Mouse (Mus musculus) heart, postnatal 25 days (tissue): Measurements from ENCODE around the gene Vasn. TPM values are rescaled to one million over a fixed set of nuclear protein-coding genes. Genes with fewer than 3 reads are reported as not detected.

Experiments used
- DNase-seq: peaks from one replicate; pipeline ENCODE4 v3.0.0; 2022; ENCODE audit warnings: low spot score
- intact Hi-C: fragments of 180-260 bp; cut with DNase I; formaldehyde crosslinking; loops from one replicate; pipeline ENCODE4 v1.15.1; 2025
- total RNA-seq, 2 experiments: library from RNA; stranded (reverse); gene quantifications; 2 replicates each; pipeline ENCODE4 v1.2.3; 2021

Vasn gene
- total RNA-seq, 2 experiments from 2014 or later: 9.8 to 12.0 TPM

DNA sequence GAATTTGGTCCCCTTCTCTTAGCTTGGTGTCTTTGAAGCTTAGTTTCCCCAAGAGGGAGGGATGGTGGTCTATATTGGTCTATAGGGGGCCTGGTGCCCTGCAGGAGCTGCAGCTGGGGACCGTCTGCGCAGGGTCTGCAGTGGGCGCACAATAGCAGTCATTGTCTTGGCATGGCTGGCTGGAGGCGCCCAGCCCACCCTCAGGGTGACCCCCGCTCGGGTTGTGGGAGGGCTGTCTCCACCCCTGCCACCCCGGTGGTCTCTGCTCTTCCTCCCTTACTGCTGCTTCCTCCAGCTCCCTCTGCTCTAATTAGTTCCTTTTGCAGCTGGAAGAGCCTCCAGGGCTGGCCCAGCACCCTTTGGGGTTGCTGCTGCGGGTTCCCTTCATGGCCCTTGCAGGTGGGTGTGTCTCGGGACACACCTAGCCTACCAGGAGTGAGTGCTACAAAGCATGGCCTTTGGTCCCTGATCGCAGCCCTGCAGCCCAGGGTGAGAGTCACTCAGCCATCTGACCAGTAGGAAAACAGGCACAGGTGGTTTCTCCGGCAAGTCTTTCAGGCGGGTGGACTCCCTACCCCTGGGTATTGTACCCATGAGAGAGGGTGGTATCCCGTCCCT, 34.1 kb upstream of the Vasn start:
- no peak for DNase-seq
- intact Hi-C loops: loop anchor here (2.0 to 5.0 kb wide), 4 partner anchors 13 to 303 kb away; no protein-coding TSS in a partner anchor

DNA sequence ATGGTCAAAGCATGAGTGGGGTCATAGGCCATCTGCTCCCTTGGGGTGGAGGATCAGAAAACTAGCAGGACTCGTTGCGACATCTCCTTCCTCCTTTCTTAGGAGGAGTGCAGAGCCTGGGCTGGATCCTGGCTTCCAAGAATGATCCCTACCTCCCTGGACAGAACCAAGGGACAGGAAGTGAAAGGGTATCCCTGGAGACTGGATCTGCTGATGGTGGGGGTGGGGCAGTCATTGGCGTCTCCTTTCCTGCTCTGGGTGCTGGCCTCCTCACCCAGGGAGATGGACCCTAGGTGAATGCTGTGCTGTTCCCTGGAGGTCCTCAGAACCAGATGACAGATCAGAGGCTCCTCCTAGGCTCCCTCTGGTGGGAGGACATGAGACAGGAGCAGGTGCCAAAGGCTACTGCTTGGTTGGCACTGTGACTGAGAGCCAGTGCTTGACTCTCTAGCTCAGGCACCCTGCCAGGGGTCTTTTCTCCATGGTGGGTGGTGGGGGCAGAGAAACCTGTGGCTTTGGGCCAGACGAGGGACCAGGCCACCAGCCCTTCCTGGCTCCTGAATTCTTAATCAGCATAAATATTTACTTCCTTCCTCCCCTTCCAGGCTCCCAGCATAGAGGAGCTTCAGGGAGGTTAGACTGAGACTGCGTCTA, 33.2 kb upstream of the Vasn start:
- peak; percentile 42 for DNase-seq
- intact Hi-C loops: loop anchor here (1.0 to 5.0 kb wide), 5 partner anchors 14 to 304 kb away; no protein-coding TSS in a partner anchor

DNA sequence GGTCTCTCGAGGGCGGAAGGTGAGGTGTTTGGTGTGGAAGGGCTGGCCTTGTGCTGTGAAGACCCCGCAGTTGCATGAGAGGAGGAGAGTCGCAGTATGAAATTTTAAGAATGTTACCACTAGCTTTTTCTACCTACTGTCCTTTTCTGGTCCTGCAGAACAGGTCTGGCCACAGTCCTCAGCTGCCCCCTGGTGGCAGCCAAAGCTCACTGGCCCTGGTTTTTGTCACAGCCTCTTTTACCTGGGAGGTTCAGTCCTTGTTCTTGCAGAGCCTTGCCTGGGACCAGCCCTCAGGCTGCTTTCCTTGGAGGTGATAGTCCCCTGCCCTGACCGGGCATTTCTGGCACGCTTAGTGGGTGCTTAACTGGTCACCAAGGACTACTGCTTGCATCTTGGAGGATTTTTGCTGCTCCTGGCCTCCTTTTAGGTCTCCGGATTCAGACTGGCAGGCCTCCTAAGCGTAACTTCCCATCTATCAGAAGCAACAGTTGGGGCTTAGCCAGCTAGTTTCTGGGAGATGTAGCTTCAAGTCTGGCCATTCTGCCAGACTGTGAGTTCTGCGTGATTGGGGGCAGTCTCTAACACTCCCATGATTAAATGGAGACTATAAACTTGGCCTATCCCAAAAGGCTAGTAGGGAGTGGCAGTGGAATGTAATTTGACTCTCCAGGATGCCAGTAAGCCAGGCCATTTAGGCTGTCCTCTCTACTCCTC, 31.8 kb upstream of the Vasn start:
- intact Hi-C loops: loop anchor here (1.0 to 5.0 kb wide), 6 partner anchors 15 to 306 kb away; no protein-coding TSS in a partner anchor
- peak; percentile 64 for DNase-seq

DNA sequence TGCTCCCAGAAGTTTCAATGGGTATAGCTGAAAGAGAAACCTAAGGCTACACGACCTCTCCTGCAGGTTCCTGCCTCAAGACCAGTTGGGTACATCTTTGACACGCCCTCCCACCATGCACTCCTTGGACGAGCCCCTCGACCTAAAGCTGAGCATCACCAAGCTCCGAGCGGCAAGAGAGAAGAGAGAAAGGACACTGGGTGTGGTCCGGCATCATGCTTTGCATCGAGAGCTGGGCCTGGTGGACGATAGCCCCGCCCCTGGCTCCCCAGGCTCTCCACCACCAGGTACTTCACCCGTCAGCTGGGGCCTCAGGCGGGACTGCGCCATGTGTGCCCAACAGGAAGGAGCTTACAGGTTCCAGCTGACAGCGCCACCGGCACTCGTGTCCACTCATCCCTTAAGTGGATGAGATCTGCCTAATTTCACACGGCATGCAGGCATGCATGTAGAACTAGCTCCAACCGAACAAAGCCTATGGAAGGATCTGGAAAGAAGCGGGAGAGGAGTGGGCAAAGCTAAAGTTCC, 31.1 kb upstream of the Vasn start:
- intact Hi-C loops: loop anchor here (1.0 to 5.0 kb wide), 3 partner anchors 40 to 306 kb away; no protein-coding TSS in a partner anchor
- no peak for DNase-seq

DNA sequence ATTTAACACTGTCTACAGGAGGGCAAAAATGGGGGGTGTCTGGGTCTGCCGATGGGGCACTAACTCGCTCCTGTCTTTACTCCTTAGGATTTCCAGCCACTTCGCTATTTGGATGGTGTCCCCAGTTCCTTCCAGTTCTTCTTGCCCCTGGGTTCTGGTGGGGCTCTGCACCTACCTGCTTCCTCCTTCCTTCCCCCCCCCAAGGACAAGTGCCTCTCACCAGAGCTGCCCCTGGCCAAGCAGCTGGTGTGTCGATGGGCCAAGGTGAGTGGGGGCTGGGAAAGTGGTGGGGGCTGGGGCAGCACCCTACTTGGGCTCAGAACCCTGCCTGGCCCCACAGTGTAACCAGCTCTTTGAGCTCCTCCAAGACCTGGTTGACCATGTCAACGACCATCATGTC, 28.5 kb upstream of the Vasn start:
- intact Hi-C loops: no loop called here
- DNase-seq: no peak

DNA sequence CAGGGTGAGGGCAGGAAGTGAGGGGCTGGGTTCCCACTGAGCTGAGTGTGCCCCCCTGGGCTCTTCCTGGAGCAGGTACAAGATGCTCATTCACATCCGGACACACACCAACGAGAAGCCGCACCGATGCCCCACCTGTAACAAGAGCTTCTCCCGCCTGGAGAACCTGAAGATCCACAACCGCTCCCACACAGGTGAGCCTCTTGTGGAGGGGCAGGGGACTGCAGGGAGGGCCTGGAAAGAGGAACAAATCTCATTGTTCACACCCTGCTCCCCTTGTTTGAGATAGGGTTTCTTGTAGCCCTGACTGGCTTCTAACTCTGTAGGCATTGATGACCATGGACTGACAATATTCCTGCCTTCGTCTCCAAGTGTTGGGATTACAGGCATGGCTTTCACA, 28.1 kb upstream of the Vasn start:
- intact Hi-C loops: no loop called here
- DNase-seq: no peak

DNA sequence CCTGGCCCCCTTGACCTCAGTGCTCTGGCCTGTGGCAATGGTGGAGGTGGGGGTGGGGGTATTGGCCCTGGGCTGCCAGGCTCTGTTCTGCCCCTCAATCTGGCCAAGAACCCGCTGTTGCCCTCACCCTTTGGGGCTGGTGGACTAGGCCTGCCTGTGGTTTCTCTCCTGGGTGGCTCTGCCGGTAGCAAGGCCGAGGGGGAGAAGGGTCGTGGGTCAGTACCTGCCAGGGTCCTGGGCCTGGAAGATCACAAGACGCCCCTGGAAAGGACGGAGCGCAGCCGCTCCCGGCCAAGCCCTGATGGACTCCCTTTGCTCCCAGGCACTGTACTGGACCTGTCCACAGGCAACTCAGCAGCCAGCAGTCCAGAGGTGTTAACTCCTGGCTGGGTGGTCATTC, 26.0 kb upstream of the Vasn start:
- DNase-seq: no peak
- intact Hi-C loops: no loop called here

DNA sequence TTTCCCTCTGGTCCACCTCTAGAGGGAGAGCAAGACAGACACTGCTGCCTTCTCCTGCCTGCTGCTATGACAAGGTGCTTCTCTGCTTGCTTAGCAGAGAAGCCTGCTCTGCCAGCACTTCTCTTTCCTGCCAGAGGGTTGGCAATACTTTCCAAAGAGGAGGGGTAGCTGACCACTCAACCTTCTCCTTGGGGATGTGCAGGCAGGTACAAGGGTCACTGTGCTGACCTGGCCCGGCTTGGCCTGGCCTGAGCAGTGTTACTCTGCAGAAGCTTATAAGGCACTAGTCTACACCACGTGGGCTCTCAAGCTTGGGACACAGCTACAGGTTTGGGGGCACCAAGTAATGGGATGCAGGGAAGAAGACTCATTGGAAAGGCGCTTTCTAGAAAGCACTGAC, 25.1 kb upstream of the Vasn start:
- intact Hi-C loops: no loop called here
- DNase-seq: no peak

DNA sequence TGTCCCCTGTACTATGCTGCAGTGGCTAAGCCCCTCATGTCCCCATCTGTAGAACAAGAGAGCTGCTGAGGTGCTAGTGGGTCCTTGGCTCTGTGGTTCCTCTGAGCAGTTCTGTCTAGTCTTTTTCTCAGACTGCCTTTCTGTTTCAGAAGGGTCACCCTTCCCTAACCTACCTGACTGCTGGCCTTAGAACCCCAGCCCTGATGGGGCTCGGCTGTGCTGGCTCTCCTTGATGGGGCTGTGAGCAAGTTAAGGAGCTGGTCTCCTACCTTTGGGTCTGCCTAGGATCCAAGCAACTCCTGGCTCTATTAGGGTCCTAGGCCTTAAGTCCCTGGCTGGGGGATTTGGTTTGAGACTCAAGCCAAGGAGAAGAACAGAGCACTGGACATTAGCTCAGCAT, 24.4 kb upstream of the Vasn start:
- no peak for DNase-seq
- intact Hi-C loops: no loop called here

DNA sequence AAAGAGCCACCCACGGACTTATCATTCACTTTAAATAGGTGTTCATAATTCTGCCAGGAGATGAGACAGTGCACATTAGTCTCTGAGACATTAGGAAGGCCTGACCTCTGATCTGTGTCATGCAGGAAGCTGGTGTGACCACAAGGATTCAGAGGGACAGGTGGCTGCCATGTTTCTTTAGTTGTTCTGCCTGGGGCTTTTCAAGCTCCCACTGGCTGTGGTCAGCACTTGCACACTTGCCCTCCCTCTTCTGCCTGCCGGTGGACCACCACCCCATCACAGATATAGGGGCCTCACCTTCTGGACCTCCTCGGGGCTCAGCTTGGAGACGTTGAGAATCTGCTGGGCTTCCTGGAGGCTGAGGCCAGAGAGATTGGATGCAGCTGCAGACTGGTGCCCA, 22.9 kb upstream of the Vasn start:
- no peak for DNase-seq
- intact Hi-C loops: no loop called here

DNA sequence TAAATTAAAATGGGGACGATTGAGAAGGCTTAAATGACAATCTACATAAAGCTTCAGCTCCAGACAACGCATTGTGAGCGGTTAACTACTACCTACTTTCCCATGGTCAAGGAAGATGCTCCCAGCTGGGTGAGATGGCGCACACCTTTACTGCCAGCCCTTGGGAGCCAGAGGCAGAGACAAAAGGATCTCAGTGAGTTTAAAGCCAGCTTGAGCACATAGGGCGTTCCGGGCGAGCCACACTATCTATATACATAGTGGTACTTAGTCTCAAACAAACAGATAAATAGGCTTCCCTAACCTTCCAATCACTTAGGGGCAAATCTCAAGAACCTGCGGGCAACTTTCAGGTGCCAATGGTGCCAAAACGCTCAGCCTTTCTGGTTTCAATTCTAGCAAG, 15.7 kb upstream of the Vasn start:
- intact Hi-C loops: no loop called here
- no peak for DNase-seq

DNA sequence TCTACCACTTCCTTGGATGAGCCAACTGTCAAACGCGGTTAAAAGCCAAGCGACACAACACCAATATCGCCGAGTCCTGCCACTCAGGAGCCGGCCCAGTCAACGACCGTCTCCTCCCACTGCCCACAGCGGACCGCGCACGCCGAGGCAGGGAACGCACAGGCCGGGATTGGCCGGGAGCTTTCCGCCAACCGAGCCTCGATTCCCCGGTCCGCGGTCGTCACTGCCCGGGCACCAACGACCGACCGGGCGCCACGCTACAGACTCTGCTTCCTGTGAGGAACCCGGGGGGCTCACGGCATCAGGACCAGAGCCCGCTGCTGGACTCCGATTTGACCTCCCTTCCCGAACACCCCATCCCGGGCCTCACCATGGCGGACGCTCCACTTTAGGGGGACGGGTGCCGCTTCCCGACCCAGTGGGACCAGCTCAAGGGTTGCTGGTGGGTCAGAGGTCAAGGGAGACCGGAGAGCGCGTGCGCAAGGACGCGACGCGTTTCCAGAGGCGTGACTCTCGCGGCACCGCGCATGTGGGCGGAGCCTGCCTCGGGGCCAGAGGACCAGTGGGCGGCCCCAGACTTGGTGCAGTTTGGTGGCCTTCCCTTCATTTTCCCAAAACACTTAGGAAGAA, 15.1 kb upstream of the Vasn start, which contains the start of gene Pam16:
Gene Pam16 (minus strand): TSS at position 508 of the 630 bp plus-strand sequence.
- intact Hi-C loops: no loop called here
- DNase-seq: peak; percentile 86

DNA sequence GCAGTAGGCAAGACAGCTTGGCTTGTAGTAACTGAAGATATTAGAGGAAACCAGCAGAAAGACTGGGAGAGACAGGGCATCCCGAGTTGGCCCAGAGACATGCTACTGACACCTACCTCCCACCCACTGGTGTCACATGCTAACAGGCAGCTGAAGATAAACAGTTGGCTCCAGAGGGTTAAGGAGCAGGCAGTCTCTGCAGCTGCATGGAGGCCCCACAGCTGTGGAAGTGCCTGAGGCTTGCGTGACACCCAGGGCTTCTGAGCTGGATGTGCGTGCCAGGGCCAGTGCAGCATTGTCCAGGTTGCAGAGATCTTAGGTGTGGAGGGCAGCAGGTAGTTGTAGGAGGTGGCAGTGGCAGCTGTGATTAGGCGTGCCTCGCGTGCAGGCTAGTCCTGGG, 12.6 kb upstream of the Vasn start:
- DNase-seq: no peak

DNA sequence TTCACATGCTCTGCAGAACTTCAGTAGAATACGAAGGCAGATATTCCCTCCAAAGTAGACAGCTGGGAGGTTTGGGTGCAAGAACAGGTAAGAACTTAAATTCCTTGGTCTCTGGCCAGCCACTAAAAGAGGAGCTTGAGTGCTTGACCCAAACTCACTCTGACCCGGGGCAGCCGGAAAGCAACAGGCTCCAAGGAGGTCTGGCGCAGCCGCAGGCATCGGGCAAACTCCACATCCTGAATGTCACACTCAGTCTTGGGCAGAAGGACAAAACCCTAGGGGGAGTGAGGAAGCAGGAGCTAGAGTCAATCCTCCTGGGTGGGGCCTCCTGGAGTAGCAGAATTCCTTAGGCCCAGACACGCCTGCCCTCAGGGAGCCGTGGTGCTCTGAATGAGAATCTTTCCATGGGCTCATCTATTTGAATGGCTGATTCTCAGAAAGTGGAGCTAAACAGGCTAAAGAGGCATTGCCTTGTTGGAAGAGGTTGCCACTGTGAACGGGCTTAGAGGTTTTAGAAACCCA, 10.8 kb upstream of the Vasn start:
- DNase-seq: no peak
- intact Hi-C loops: loop anchor here (2.0 kb wide), 1 partner anchor 162 kb away; the partner anchor contains the start of gene Cdip1

More for the DNA sequence above, 12.6 kb upstream of the Vasn start:
- intact Hi-C loops: no loop called here

DNA sequence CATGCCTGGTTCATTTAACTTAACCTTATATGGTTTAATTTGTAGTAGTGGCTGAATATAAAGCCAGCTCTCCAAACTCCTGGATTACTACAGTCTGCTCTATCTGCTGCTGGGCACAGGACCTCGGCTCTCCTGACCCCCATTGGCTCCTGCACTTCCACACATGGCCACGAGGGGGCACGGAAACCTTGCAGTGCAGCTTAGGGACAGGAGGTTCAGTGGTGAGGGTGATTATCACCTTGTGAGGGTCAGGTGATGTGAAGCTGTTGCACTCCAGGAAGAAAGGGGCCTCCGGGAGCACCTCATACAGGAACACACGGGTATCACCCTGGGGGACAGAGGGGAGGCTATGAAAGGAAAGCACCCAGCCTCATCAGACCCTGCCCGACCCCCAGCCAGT, 9.8 kb upstream of the Vasn start:
- DNase-seq: peak; percentile 56
- intact Hi-C loops: loop anchor here (1.0 to 5.0 kb wide), 3 partner anchors 37 to 232 kb away; partner anchors contain the start of gene Cdip1

DNA sequence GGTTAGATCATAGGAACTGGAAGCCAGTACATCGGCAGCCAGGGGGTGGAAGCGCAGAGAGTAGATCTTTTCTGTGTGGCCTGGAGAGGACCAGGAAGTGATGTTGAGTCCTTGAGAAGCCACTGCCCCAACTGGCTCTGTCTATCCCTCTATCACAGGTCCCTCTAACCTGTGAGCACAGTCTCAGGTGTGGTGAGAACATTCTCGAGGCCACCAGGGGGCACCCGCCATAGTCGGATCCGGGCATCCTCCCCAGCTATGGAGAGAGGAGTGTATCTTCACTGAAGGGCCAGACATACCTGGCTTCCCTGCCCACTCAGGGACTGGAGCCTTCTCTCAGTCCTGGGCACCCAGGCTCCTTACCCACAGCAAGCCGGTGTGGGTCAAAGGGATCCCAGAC, 7.7 kb upstream of the Vasn start:
- no peak for DNase-seq
- intact Hi-C loops: loop anchor here (5.0 kb wide), 1 partner anchor 230 kb away; no protein-coding TSS in a partner anchor

DNA sequence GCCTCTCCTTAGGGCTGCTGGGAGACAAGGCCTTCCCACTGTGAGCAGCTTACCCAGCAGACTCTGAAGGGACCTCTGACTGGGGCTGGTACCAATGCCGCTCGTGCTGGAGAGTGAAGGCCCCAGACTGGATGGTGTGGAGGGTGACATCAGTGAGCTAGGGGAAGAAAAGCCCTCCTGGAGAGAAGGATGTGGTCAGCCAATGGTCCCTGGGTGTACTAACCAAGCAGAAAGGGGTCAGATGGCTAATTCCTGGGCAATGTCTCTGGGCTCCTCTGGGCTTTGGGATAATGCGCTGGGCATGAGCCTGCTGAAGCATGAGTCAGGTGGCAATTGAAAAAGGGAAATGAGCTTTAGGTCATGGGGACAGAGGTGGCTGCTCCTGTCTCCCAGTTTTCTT, 6.1 kb upstream of the Vasn start:
- intact Hi-C loops: loop anchor here (5.0 kb wide), 1 partner anchor 229 kb away; no protein-coding TSS in a partner anchor

DNA sequence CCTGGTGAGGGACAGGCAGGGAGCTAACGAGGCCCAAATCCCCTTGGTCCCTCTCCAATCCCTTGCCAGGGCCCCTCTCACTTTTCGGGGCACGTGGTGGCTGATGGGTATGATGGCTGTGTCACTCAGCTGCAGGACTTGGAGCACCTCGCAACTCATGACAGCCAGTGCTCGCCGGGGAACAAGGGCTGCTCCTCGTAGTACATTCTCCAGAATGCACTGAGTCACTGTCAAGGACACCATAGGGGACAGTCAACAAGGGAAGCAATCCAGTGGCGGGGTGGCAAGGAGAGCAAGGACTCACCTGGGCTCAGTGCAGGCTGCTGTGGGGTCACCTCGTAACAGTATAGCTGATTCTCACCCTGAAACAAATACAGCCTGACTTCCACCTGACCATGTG, 5.1 kb upstream of the Vasn start:
- DNase-seq: no peak
- intact Hi-C loops: loop anchor here (5.0 kb wide), 1 partner anchor 228 kb away; no protein-coding TSS in a partner anchor

More for the DNA sequence above, 6.1 kb upstream of the Vasn start:
- no peak for DNase-seq

DNA sequence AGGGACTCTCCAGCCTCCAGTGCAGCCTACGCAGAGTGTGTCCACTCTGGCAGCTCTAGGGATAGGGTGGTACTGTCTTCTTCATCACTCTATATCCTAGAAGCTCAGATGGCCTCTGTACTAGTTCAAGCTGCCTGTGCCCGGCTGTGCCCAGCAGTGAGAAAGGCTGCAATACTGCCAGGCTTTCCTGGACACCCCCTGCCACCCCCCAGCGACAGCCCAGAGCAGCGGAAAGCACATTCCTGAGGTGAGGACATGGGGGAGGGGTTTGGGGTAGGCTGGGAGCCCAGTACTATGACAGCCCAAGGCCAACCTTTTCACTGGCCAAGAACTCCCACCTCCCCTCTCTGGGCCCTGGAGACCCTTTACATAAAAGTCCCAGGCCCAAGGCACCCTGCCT, 4.0 kb upstream of the Vasn start:
- no peak for DNase-seq
- intact Hi-C loops: no loop called here
